In genomic region chr7:43489631-43490125, GRCm38 (mm10) we compare ENCODE assay signal across 9 mouse cellular contexts. TPM values are rescaled to one million over a fixed set of nuclear protein-coding genes. Genes with fewer than 3 reads are reported as not detected.
DNase-seq lines count a peak whose midpoint lies in the region; ATAC-seq and TF ChIP-seq lines count a peak whose summit lies in the region.
"Had no signal": no experiment of that assay in that cellular context is flagged by ENCODE, and none has a peak within 500 bp of the region (broad histone marks: within the 10 kb centered on the region; RNA-seq: fewer than 3 reads in every experiment).

TSS of gene Iglon5 (minus strand) at chr7:43490075.

- H3K9ac ChIP-seq in embryonic facial prominence, embryonic 11.5 days (replicated peaks; ENCODE audit: low read length): peak within 1 kb of the TSS; percentile 74
- no peak within 1 kb of the TSS for H3K9ac ChIP-seq in intestine, postnatal 0 days (ENCODE audit: low read depth, low read length)
- H3K9ac ChIP-seq in midbrain, embryonic 16.5 days (ENCODE audit: low read depth, low read length): peak within 1 kb of the TSS; percentile 98

- H3K4me3 ChIP-seq in embryonic facial prominence, embryonic 11.5 days (ENCODE audit: low read depth, low read length): peak within 1 kb of the TSS; percentile 63
- peak within 1 kb of the TSS; percentile 33 for H3K4me3 ChIP-seq in intestine, postnatal 0 days (ENCODE audit: low read depth, low read length)
- peak within 1 kb of the TSS; percentile 89 for H3K4me3 ChIP-seq in midbrain, embryonic 16.5 days (ENCODE audit: low read depth, low read length)

- no peaks in the 10 kb centered on the region for H3K4me1 ChIP-seq in embryonic facial prominence, embryonic 11.5 days (ENCODE audit: control insufficient read depth, insufficient read depth, low read length)
- no peaks in the 10 kb centered on the region for H3K4me1 ChIP-seq in intestine, postnatal 0 days (replicated peaks; ENCODE audit: control insufficient read depth, insufficient read depth, low read length)
- H3K4me1 ChIP-seq in midbrain, embryonic 16.5 days (ENCODE audit: control insufficient read depth, insufficient read depth, low read length): peaks cover 18% of the 10 kb centered on the region

- no peaks in the 10 kb centered on the region for H3K9me3 ChIP-seq in embryonic facial prominence, embryonic 11.5 days (replicated peaks; ENCODE audit: control insufficient read depth, low read length)
- H3K9me3 ChIP-seq in intestine, postnatal 0 days (ENCODE audit: control insufficient read depth): no peaks in the 10 kb centered on the region
- no peaks in the 10 kb centered on the region for H3K9me3 ChIP-seq in midbrain, embryonic 16.5 days (replicated peaks; ENCODE audit: control insufficient read depth, low read length, poor library complexity, severe bottlenecking)

- peak within 1 kb of the TSS; percentile 86 for H3K4me2 ChIP-seq in embryonic facial prominence, embryonic 11.5 days (ENCODE audit: low read depth, low read length)
- peak within 1 kb of the TSS; percentile 55 for H3K4me2 ChIP-seq in intestine, postnatal 0 days (replicated peaks; ENCODE audit: low read depth)
- H3K4me2 ChIP-seq in midbrain, embryonic 16.5 days (ENCODE audit: low read length): peak within 1 kb of the TSS; percentile 78

- no peak within 1 kb of the TSS; the same call in 1 of the 2 replicates for H3K27ac ChIP-seq in embryonic facial prominence, embryonic 11.5 days (replicated peaks; ENCODE audit: low read depth, low read length)
- no peak within 1 kb of the TSS for H3K27ac ChIP-seq in intestine, postnatal 0 days (ENCODE audit: low read depth, low read length)
- peak within 1 kb of the TSS; percentile 93 for H3K27ac ChIP-seq in midbrain, embryonic 16.5 days (ENCODE audit: low read length)
- H3K27ac ChIP-seq: macrophage had no signal

- no peaks in the 10 kb centered on the region for H3K27me3 ChIP-seq in embryonic facial prominence, embryonic 11.5 days (ENCODE audit: control insufficient read depth, insufficient read depth, low read length)
- 0 out of 2 replicates have a peak, but pooled peaks cover 12% of the 10 kb centered on the region for H3K27me3 ChIP-seq in intestine, postnatal 0 days (replicated peaks; ENCODE audit: control insufficient read depth, insufficient read depth, low read length)
- no peaks in the 10 kb centered on the region for H3K27me3 ChIP-seq in midbrain, embryonic 16.5 days (ENCODE audit: control insufficient read depth, insufficient read depth, low read depth, low read length)

- peak; percentile 74 for ATAC-seq in embryonic facial prominence, embryonic 11.5 days (replicated peaks; ENCODE audit: insufficient number of reproducible peaks, low FRiP score, low TSS enrichment, low read depth)
- ATAC-seq in intestine, postnatal 0 days: no peak
- ATAC-seq in midbrain, embryonic 16.5 days: peak; percentile 74

- WGBS in embryonic facial prominence, embryonic 11.5 days: under 1% methylated on average over 17 of the region's 41 CpGs
- 4% methylated on average over 19 of the region's 41 CpGs for WGBS in intestine, postnatal 0 days
- WGBS in midbrain, embryonic 16.5 days: 1% methylated on average over 17 of the region's 41 CpGs

- no peak for TF ChIP-seq CTCF in intestine, postnatal 0 days (IDR thresholded peaks at IDR 0.05; ENCODE audit: low read depth)

- DNase-seq in layer of hippocampus, adult 8-10 months (ENCODE audit: low spot score in 2 of 2): no peak
- no peak for DNase-seq in layer of hippocampus, adult 9-10 months (ENCODE audit: low spot score)
- DNase-seq in embryonic facial prominence, embryonic 11.5 days (ENCODE audit: low spot score): peak; percentile 15
- DNase-seq in adipocyte (ENCODE audit: low spot score): no peak
- DNase-seq in frontal cortex, postnatal 25 days (ENCODE audit: low spot score in 2 of 2): no peak
- no peak for DNase-seq in lung, adult 18-20 months

- H3K36me3 ChIP-seq in embryonic facial prominence, embryonic 11.5 days (replicated peaks; ENCODE audit: control insufficient read depth, insufficient read depth, low read depth, low read length): no peaks in the 10 kb centered on the region
- H3K36me3 ChIP-seq in intestine, postnatal 0 days (ENCODE audit: control insufficient read depth, insufficient read depth): no peaks in the 10 kb centered on the region
- H3K36me3 ChIP-seq in midbrain, embryonic 16.5 days (ENCODE audit: control insufficient read depth, insufficient read depth, low read length): no peaks in the 10 kb centered on the region

RNA-seq across cellular contexts. Expression of gene Iglon5, which starts in this region (rescaled TPM):
- total RNA-seq in layer of hippocampus, adult 8-10 months (2022): 10 to 100 TPM; 21.4 to 23.8 (median 22.9) TPM
- 1.1 and 1.5 TPM in 2 replicates for polyA plus RNA-seq in embryonic facial prominence, embryonic 11.5 days (2014; fragmentation: Nextera tagmentation; extraction: Ambion mirVana)
- 0.20 TPM in 2 replicates for polyA plus RNA-seq in intestine, postnatal 0 days (2015; fragmentation: Nextera tagmentation; extraction: Ambion mirVana)
- 7.1 and 7.7 TPM in 2 replicates for polyA plus RNA-seq in midbrain, embryonic 16.5 days (2015; fragmentation: Nextera tagmentation; extraction: Ambion mirVana)
- polyA plus RNA-seq: macrophage had no signal

Comparison
In these comparisons a context has a peak if more than half of its experiments do, and no peak if none do; other contexts are left out.
1. H3K4me3 ChIP-seq: peak in every context shown above with its lines; median percentile 89 in midbrain, embryonic 16.5 days; 63 in embryonic facial prominence, embryonic 11.5 days; 33 in intestine, postnatal 0 days.